In genomic region chr1:182282091-182283075, GRCm38 (mm10) we compare ENCODE assay signal across 8 mouse cellular contexts. TPM values are rescaled to one million over a fixed set of nuclear protein-coding genes. Genes with fewer than 3 reads are reported as not detected.
DNase-seq lines count a peak whose midpoint lies in the region; ATAC-seq and TF ChIP-seq lines count a peak whose summit lies in the region.

Degs1 (minus strand) TSS chr1:182282804.

- intact Hi-C loops in heart, postnatal 25 days (cut with DNase I), result loop anchor here (2.0 to 10.0 kb wide), 2 partner anchors 58 to 252 kb away; partner anchors contain the start of gene Fbxo28

- H3K4me2 ChIP-seq in forebrain, embryonic 15.5 days (replicated peaks), result peak within 1 kb of the TSS; percentile 90

- no peaks in the 10 kb centered on the region for H3K9me3 ChIP-seq in ES-E14 (ENCODE audit: control insufficient read depth, insufficient read depth, low read depth, low read length)
- H3K9me3 ChIP-seq in forebrain, embryonic 15.5 days, result no peaks in the 10 kb centered on the region

- peak; percentile 87 for DNase-seq in ES-E14 (ENCODE audit: low read depth, low spot score)
- peak; percentile 91 for DNase-seq in cerebellum, adult 11-12 months
- peak; percentile 93 for DNase-seq in heart, postnatal 25 days (ENCODE audit: low spot score)
- peak; percentile 86 to 94 for DNase-seq in layer of hippocampus, adult 18-20 months (ENCODE audit: low spot score in 2 of 2)
- DNase-seq in lung, adult 2 months, result peak; percentile 99
- peak; percentile 87 to 89 for DNase-seq in thymus, adult 18-20 months

- TF ChIP-seq CTCF in lung, adult 2 months (IDR thresholded peaks at IDR 0.05; ENCODE audit: insufficient read depth, low read length), result no peak

- peak within 1 kb of the TSS; percentile 95 for H3K4me3 ChIP-seq in ES-E14 (ENCODE audit: insufficient read depth in 1 of 2, low read depth in 1 of 2, low read length in 2 of 2, poor library complexity in 1 of 2, severe bottlenecking in 1 of 2)
- peak within 1 kb of the TSS; percentile 89 for H3K4me3 ChIP-seq in forebrain, embryonic 15.5 days
- peak within 1 kb of the TSS; percentile 71 for H3K4me3 ChIP-seq in lung, adult 2 months (replicated peaks; ENCODE audit: extremely low read depth, low read depth, low read length)

- peak within 1 kb of the TSS; percentile 84 for H3K27ac ChIP-seq in ES-E14 (ENCODE audit: insufficient read depth, low read depth, low read length, poor library complexity, severe bottlenecking)
- H3K27ac ChIP-seq in forebrain, embryonic 15.5 days (replicated peaks), result peak within 1 kb of the TSS; percentile 79

- 0 out of 2 replicates have a peak, but pooled peaks cover 3% of the 10 kb centered on the region for H3K27me3 ChIP-seq in forebrain, embryonic 15.5 days

- peak; percentile 94 for TF ChIP-seq POLR2A in lung, adult 2 months (IDR thresholded peaks at IDR 0.05; ENCODE audit: borderline replicate concordance, extremely low read depth, low read depth, low read length)

- H3K4me1 ChIP-seq in ES-E14 (ENCODE audit: control insufficient read depth in 2 of 2, insufficient read depth in 2 of 2, low read length in 2 of 2, poor library complexity in 1 of 2), result peaks cover 4 to 17% of the 10 kb centered on the region in 2 experiments; a peak in 3 of 4 replicates
- peaks cover 30% of the 10 kb centered on the region for H3K4me1 ChIP-seq in forebrain, embryonic 15.5 days
- H3K4me1 ChIP-seq in lung, adult 2 months (ENCODE audit: control insufficient read depth, insufficient read depth, low read length), result peaks cover 13% of the 10 kb centered on the region

- H3K9ac ChIP-seq in ES-E14 (ENCODE audit: insufficient read depth, low read depth, low read length, poor library complexity, severe bottlenecking), result peak within 1 kb of the TSS; percentile 97
- peak within 1 kb of the TSS; percentile 91 for H3K9ac ChIP-seq in forebrain, embryonic 15.5 days (replicated peaks)

- in situ Hi-C loops in ES-E14 (cut with MboI; ENCODE audit: low sequenced_read_pairs in 2 of 2, unreplicated experiment in 2 of 2), result no loop called here

- H3K36me3 ChIP-seq in ES-E14 (ENCODE audit: control insufficient read depth, insufficient read depth, low read length, poor library complexity, severe bottlenecking), result peaks cover 22% of the 10 kb centered on the region
- peaks cover 11% of the 10 kb centered on the region for H3K36me3 ChIP-seq in forebrain, embryonic 15.5 days

- ATAC-seq in forebrain, embryonic 15.5 days (replicated peaks), result peak; percentile 93
- ATAC-seq in neutrophil, adult 5-6 weeks (ENCODE audit: extremely low read depth, insufficient number of reproducible peaks, low FRiP score, poor library complexity, severe bottlenecking), result peak; percentile 88

- under 1% methylated on average over 88 of the region's 94 CpGs for WGBS in forebrain, embryonic 15.5 days
- under 1% methylated on average over 94 of the region's 94 CpGs for WGBS in lung, adult 2 months

TF ChIP-seq in ES-E14, 5 proteins besides CTCF, POLR2A, EP300 and RAD21:
- TF ChIP-seq CHD2 (IDR thresholded peaks at IDR 0.05; ENCODE audit: low read depth, low read length) (no peak), MAFK (IDR thresholded peaks at IDR 0.05; ENCODE audit: insufficient read depth, low read depth, low read length) (no peak), ZC3H11A (IDR thresholded peaks at IDR 0.05; ENCODE audit: borderline replicate concordance, low read depth, low read length) (no peak), ZNF384 (IDR thresholded peaks at IDR 0.05; ENCODE audit: low read depth, low read length) (no peak), HCFC1 (IDR thresholded peaks at IDR 0.05; ENCODE audit: borderline replicate concordance, insufficient read depth, low read length) (peak; percentile 59; the same call in 1 of the 2 replicates)

RNA-seq across cellular contexts. Expression of gene Degs1, which starts in this region (rescaled TPM):
- total RNA-seq in ES-E14 (2012; rRNA removed), result 126 and 154 TPM in 2 replicates
- 57.7 and 59.5 TPM in 2 replicates for polyA plus RNA-seq in forebrain, embryonic 15.5 days (2015; fragmentation: Nextera tagmentation; extraction: Ambion mirVana)
- 10 to 100 TPM; 54.9 to 60.7 TPM for total RNA-seq in heart, postnatal 25 days (2021)
- 10 to 100 TPM; 68.8 to 68.9 TPM for total RNA-seq in layer of hippocampus, adult 18-20 months (2021)
- 67.2 and 114 TPM in 2 replicates for polyA plus RNA-seq in lung, adult 2 months (2012; rRNA removed)
- total RNA-seq in neutrophil, adult 5-6 weeks (2017), result 54.7 and 55.2 TPM in 2 replicates

Comparison
In these comparisons a context has a peak if more than half of its experiments do, and no peak if none do; other contexts are left out.
1. Peak in every context shown above with its lines: DNase-seq, ATAC-seq, H3K4me3 ChIP-seq and H3K27ac ChIP-seq.